Mouse (Mus musculus) lung, adult 2 months (tissue): ENCODE results near the gene Med16.

ENCODE experiments used
- CTCF ChIP-seq: fragments of 200-500 bp; IDR thresholded peaks from 2 replicates; pipeline ENCODE4 v1.5.1; 2011; ENCODE audit warnings: mild to moderate bottlenecking, low read length, control low read depth; ENCODE audit not compliant: insufficient read depth
- POLR2A ChIP-seq: fragments of 200-500 bp; IDR thresholded peaks from 2 replicates; pipeline ENCODE4 v1.6.1; 2011; ENCODE audit warnings: low read depth, mild to moderate bottlenecking, control low read depth, low read length, borderline replicate concordance; ENCODE audit errors: extremely low read depth

DNA sequence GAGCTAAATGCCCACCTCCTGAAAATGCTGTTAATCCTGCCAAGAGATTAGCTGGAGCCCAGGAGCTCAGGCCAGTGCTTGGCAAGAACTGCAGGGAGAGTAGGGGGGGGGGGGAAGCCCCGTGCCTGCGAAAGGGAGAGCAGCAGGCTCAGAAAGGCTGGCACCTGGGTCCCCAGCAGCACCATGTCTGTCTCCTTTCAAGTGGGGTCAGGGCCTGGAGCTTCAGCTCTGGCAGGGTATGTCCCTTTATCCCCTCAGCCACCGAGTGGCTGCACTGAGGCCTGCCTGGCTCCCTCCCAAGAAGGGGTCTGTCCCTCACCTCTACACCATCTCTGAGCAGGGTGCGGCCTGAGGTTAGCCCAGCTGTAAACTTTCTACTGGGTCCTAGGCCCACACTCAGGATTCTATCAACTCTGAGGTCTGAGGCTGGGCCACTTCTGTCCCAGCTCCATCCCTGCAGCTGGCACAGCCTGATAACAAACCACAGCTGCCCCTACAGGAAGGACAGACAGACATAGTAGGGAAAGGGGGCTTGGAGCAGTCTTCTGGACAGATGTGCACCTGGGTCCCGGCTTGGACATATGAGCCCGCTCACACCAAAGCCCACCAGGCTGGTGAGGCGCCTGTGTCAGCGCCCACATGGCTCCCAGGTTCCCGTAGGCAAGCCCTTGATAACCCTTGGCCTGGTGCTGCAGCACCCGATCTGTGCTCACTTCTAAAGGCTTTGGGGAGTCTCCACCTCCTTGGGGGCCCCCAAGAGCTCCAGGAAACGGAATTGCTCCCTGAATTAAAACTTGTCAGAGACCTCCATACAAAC lies 5.6 kb upstream of the Med16 start:
- TF ChIP-seq POLR2A (no peak), CTCF (no peak)
